Mouse (Mus musculus): Measurements from ENCODE around the gene Zfp664. TPM values are rescaled to one million over a fixed set of nuclear protein-coding genes. Genes with fewer than 3 reads are reported as not detected.

Gene Zfp664
- polyA plus RNA-seq, 1 experiment = 71.4 TPM

- DNase-seq (ENCODE audit: extremely low spot score in 1 of 2, low spot score in 1 of 2) = no peak
These were observed 50.7 kb downstream of the Zfp664 start for GRCm38 (mm10) chr5:124912946-124913933.

- DNase-seq (ENCODE audit: extremely low spot score in 1 of 2, low spot score in 1 of 2) = no peak
These were observed 57.3 kb downstream of the Zfp664 start for GRCm38 (mm10) chr5:124919798-124920197.

GRCm38 (mm10) chr5:124921410-124921809, 58.9 kb downstream of the Zfp664 start:
- no peak for DNase-seq (ENCODE audit: extremely low spot score in 1 of 2, low spot score in 1 of 2)

GRCm38 (mm10) chr5:124922356-124923352, 60.2 kb downstream of the Zfp664 start:
- peak in 1 of 2 experiments; percentile 54 for DNase-seq (ENCODE audit: extremely low spot score in 1 of 2, low spot score in 1 of 2)

- DNase-seq (ENCODE audit: extremely low spot score in 1 of 2, low spot score in 1 of 2) = no peak
These were observed 67.0 kb downstream of the Zfp664 start for GRCm38 (mm10) chr5:124929425-124930054.

GRCm38 (mm10) chr5:124930055-124930439, 67.6 kb downstream of the Zfp664 start:
- DNase-seq (ENCODE audit: extremely low spot score in 1 of 2, low spot score in 1 of 2) = peak in 1 of 2 experiments; percentile 48

GRCm38 (mm10) chr5:124930603-124931002, 68.1 kb downstream of the Zfp664 start:
- DNase-seq (ENCODE audit: extremely low spot score in 1 of 2, low spot score in 1 of 2) = no peak

GRCm38 (mm10) chr5:124931076-124931475, 68.6 kb downstream of the Zfp664 start:
- no peak for DNase-seq (ENCODE audit: extremely low spot score in 1 of 2, low spot score in 1 of 2)

- DNase-seq (ENCODE audit: extremely low spot score in 1 of 2, low spot score in 1 of 2) = peak in 1 of 2 experiments; percentile 74
These were observed 72.1 kb downstream of the Zfp664 start for GRCm38 (mm10) chr5:124934558-124934957.

- no peak for DNase-seq (ENCODE audit: extremely low spot score in 1 of 2, low spot score in 1 of 2)
These were observed 80.8 kb downstream of the Zfp664 start for GRCm38 (mm10) chr5:124943181-124943792.

GRCm38 (mm10) chr5:124943793-124944383, 81.4 kb downstream of the Zfp664 start:
- peak in 1 of 2 experiments; percentile 66 for DNase-seq (ENCODE audit: extremely low spot score in 1 of 2, low spot score in 1 of 2)

GRCm38 (mm10) chr5:124944384-124944783, 81.9 kb downstream of the Zfp664 start:
- peak in 1 of 2 experiments; percentile 27 for DNase-seq (ENCODE audit: extremely low spot score in 1 of 2, low spot score in 1 of 2)

- no peak for DNase-seq (ENCODE audit: extremely low spot score in 1 of 2, low spot score in 1 of 2)
These were observed 82.6 kb downstream of the Zfp664 start for GRCm38 (mm10) chr5:124945046-124945445.

GRCm38 (mm10) chr5:124950623-124951278, 88.3 kb downstream of the Zfp664 start:
- DNase-seq (ENCODE audit: extremely low spot score in 1 of 2, low spot score in 1 of 2) = no peak

GRCm38 (mm10) chr5:124951333-124951732, 88.8 kb downstream of the Zfp664 start:
- DNase-seq (ENCODE audit: extremely low spot score in 1 of 2, low spot score in 1 of 2) = no peak

Measured in frontal cortex, adult 2 months (tissue).